Mouse (Mus musculus): Measurements from ENCODE around the gene Msrb1.

DNA sequence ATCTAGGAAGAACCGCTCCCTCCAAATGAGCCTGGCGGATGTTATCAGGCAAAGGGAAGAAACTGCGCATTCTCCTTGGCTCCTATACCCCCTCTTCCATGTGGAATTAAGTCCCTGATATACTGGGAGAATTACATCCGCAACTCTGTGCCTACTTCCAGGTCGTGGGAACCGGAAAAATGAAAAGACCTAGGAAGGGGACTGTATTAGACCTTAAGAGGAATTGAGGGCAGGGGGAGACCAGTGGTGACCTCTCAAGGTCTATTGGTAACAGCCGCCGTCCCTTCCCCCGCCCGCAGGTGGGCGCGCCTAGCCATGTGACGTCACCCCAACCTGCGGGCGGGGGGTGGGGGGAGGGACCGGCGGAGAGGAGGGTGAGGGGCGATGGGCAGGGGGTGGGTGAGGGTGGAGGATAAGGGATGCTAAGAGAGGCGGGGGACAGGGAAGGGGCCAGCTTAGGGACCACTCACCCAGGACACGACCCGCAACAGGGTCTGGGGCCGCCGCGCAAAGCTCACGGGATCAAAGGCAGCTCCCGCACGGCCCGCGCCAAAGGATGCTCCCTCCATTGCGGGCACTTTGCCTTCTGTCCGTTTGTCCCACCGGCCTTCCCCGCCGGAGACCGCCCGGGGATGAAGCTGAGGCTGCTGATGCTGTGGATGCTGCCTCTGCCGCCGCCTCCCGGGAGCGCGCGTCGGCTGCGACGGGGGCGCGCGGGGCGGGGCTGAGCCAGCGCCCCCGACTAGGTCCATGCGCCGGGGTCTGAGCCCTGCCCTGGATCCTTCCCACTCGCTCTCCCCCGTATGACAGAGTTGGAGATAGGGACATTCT, 47.0 kb upstream of the Msrb1 start, which contains the start of gene Syngr3:
- TF ChIP-seq CTCF (IDR thresholded peaks at IDR 0.05; ENCODE audit: borderline replicate concordance, insufficient read depth, low read length) (no peak), POLR2A (IDR thresholded peaks at IDR 0.05; ENCODE audit: low read depth, low read length) (no peak)
